Mouse (Mus musculus): ENCODE data around the gene Ms4a6c.

DNA sequence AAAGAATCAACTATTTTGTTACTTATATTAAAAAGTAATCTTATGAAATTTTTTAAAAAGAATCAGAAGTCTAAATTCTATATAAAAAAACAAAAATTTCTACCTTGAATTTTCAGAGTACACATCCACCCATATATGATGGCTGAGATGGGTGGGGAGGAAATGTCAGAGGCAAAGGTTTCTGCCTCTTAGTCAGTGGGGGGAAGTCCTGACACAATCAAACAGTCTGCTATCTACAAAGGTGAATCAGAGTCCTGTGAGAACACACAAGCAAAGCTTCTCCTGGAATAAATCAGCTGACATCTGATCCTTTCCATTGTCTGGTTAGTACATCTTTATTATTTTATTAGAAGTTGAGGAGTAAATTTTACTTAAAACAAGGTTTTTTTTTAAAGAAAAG, 25.8 kb upstream of the Ms4a6c start, which contains the start of gene Ms4a4b:
- TF ChIP-seq POLR2A (IDR thresholded peaks at IDR 0.05; ENCODE audit: low read depth, low read length) (no peak), CTCF (conservative IDR thresholded peaks at IDR 0.05; ENCODE audit: insufficient read depth, insufficient read length, low read depth, low read length) (no peak)
